Mouse (Mus musculus): ENCODE results near the gene Kcnj9.

Gene Kcnj9

GRCm38 (mm10) chr1:172288900-172289616 is 40.1 kb downstream of the Kcnj9 start:
- no peak for DNase-seq

DNA sequence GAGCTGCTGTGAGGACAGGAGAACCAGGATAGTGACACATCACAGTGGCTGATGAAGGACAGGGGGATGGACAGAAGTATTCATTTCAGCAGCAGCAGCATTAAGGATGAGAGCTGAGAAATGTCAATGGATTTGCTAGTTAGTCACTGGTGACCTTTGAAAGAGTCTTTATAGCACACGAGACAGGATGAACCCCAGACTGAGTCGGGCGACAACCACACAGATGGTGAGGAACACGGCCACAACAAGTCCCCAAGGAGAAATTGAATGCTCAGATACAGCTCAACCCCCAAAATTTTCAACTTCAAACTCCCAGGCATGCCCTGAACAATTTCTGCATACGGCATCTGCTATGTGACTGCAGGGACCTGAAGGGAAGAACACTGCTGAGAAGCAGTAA is 42.4 kb downstream of the Kcnj9 start:
- no peak for DNase-seq

DNA sequence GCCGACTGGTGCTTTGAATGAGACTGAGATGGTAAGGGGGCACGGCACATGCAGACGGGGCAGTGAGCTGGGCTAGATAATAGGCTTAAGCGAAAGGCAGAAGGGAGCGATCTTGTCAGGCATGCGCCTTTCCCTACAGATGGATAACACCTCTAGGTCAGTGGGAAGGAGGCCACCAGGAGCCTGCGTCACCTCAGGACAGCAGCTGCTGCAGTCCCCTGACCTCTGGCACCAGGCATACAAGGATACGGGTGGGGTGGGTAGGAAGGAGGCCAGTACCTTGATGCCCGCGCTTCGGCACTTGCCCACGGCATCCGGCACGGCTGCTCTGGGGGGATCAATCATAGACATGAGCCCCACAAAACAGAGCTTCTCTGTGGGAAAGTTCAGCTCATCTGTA is 44.9 kb downstream of the Kcnj9 start:
- DNase-seq: no peak

DNA sequence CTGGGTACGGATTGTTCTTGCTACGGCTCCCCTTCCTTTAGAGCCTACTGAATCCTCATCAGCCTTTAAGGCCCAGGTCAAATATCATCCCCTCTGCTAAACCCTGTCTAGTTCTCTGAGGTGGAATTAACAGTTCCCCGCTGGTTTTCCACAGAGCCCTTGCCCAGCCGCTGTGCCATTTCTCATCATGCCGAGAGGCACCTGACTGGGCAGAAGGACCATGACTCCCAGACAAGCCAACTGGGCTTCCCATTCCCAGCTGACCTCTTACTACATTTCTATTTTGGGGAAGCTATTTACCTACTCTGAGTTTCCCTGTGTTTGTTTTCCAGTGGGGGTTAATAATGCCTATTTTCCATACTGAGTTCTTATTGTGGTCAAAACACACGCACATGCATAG is 46.0 kb downstream of the Kcnj9 start:
- DNase-seq: no peak

DNA sequence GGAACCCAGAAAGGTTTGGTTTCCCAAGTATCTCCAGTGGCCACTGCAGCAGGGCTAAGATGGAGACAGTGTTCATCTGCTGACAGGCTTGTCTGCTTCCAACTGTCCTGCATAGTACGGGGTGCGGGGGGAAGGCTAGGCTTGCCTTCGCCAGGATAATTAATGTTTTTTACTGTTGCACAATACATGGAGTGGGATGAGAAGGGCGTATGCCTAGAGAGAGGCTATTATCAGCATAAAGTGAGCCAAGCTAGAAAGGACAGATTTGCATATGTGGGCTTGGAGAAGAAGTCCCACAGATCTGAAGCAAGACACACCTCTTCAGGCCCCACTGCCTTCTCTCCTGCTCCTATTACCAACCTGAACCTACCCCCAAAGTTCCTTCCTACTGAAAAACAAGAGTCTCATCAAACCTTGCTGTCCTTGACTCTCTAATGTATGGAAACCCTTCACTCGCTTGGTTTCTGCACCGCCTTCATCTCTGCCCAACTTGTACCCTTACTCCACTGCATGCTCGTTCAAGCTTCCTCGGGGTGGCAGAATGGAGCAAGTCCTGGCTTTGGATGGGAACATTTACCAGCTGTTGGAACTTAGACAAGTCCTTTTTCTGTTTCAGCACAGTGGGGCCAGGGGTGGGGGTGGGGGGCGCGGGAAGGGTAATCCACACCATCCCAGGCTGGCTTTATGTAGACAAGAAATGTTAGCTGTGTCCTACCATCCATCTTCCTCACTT is 47.4 kb downstream of the Kcnj9 start:
- no peak for DNase-seq

GRCm38 (mm10) chr1:172279768-172280509 is 49.2 kb downstream of the Kcnj9 start:
- no peak for DNase-seq

DNA sequence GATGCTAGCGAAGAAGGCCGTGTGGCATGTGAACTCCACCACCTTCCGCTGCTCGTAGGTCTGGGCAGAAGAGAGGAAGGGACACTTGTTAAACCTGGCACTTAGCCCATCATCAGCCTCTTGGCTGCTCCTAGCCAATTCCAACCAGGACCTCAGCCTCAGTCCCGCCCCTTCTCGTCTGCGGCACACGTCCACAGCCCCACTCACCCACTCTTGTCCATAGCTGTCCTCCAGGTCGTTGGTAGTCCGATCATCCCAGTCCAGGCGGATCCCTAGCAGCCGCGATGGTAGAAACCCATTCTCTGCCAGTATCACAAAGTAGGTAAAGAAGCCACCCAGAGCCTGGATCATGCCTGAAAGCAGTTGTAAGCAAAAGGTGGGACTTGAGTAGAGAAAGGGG is 50.8 kb downstream of the Kcnj9 start:
- DNase-seq: no peak

DNA sequence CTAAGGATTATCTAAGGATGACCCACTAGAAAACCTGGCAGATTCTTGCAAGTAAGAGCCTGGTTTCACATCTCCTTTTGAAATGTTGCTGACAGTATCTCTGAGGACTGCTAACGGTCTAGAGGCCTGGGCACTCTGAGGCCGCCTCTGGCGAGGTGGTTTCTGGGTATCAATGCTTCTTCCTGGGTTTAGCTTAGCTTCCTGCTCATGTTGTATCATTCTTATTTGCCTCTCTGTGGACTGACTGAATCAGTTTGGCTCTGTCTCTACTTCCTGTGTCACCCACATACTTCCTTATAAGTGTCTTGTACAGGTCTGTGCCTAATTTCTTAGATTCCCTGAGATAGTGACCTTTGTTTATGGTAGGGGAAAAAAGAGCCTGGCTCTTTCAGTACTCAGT is 51.9 kb downstream of the Kcnj9 start:
- no peak for DNase-seq

- no peak for DNase-seq
Observed at GRCm38 (mm10) chr1:172274547-172274946, 54.6 kb downstream of the Kcnj9 start.

DNA sequence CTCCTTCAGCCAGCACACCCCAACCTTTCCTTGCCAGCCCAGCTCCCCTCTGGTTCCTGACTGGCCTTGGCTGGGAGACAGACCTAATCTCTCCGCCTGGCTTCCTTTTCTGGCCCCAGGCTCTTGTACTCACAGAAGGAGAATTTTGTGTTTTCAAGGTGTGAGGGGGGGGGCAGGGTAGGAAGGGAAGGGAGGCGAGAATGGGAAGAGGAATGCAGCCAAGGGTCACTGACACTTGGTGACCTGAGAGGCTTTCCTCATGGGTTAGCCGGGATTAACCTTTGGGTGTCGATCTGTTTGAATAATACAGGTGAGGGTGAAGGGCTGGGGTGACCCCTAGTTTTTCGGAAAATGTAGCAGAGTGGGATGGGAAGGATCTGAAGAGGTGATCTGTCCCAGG is 55.0 kb downstream of the Kcnj9 start:
- DNase-seq: no peak

DNA sequence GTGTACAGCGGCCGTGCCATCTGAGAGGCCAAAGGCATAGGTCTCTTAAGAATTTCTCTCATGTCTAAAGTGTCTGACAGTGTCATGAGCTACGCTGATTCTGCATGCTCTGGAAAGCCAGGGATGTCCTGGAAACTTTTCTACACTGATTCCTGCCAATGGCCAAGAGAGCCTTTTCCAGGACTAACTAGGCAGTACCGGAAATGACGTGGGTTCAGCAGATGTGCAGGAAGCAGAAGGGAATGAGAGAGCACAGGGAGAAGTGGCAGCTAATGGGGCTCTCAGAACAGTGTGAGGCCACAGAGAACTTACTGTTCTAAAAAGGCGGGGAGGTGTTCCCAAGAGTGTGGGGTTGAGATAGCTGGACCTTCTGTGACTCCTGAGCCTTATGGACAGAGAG is 55.7 kb downstream of the Kcnj9 start:
- DNase-seq: no peak

DNA sequence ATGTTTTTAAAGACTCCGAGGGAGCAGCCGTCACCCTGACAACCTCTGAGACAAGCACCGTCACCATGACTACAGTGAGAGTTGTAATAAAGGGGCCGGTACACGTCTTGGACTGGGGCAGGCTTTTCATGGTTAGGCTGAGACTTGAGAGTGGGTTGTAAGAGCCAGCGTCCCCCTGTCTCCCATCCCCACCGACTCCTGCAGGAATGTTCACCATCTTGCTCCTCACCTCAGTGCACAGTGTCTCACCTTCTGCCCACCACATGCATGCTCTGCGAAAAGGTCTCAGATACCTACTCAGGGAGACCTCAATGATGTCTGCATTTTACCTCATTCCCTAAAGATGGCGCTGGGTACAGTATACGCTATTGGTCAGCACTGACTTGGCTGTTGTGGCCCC is 57.4 kb downstream of the Kcnj9 start:
- DNase-seq: no peak

GRCm38 (mm10) chr1:172271208-172271607 is 57.9 kb downstream of the Kcnj9 start:
- no peak for DNase-seq
